Mouse (Mus musculus) E14TG2a.4 (cell line): ENCODE data around the gene Txndc15.

Experiments
- CTCF ChIP-seq: conservative IDR thresholded peaks from 2 replicates; pipeline ENCODE4 v1.5.1; 2014; ENCODE audit warnings: low read length
- NANOG ChIP-seq: IDR thresholded peaks from 2 replicates; pipeline ENCODE4 v1.6.1; 2014; ENCODE audit warnings: borderline replicate concordance, low read length, mixed read lengths

DNA sequence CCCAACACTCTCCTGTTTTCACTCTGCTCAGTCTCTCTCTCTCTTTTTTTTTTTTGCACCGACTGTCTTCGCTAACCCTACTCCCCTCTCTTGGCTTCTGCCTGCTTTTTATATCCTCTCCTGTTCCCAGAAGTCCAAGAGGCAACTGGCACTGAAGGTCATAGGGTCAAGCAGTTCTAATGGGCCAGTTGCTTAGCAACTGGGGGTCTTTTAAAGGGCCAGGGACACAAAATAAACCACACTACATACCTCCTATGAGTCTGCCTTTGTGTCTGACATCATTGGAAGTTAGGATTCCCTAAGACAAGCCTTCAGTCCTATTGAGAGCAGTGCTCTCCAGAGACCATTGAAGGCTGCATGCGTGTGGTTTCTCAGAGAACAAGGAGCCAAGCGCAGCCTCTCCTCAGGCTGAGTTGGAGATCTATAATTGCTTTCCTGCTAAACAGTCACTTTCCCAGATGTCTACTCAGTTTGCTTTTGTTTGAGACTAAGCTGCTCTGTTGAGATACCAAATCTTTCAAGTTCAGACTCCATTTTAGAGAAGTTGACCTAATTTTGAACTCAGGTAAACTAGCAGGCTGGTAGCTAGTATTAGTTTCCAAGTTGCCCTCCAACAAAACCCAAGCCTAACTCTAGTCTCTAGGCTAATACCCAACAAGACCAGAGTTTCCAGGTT lies 26.4 kb upstream of the Txndc15 start:
- TF ChIP-seq CTCF (no peak), NANOG (no peak)
